Mouse (Mus musculus): ENCODE measurements around the gene Msl2.

DNA sequence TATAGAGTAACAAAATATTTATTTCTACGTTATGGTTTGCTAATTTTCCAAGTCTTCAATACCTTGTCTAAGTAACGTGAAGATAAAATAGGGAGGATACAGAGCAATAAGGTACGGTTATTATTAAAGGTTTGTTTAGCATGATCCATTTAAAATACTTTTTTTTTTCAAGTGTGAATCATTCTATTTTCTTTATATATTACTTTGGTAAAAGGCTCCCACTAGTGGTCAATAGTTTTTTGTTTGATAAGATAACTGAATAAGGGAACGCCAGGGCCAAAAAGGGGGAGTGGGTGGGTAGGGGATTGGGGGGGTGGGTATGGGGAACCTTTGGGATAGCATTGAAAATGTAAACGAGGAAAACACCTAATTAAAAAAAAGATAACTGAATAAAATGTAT lies 79.0 kb downstream of the Msl2 start:
- TF ChIP-seq MYOG (IDR thresholded peaks at IDR 0.05; ENCODE audit: control insufficient read depth in 1 of 3, insufficient read depth in 1 of 3, insufficient read length in 2 of 3, low read depth in 2 of 3), result no peak
- TF ChIP-seq POLR2A (IDR thresholded peaks at IDR 0.05; ENCODE audit: insufficient read length, low read depth), result no peak
- no peak for TF ChIP-seq POLR2AphosphoS2 (IDR thresholded peaks at IDR 0.05; ENCODE audit: insufficient read length, low read depth)
- TF ChIP-seq E2F4 (IDR thresholded peaks at IDR 0.05; ENCODE audit: insufficient read depth), result no peak
- TF ChIP-seq REST (IDR thresholded peaks at IDR 0.05; ENCODE audit: insufficient read depth, insufficient read length), result no peak
- TF ChIP-seq TCF3 (IDR thresholded peaks at IDR 0.05; ENCODE audit: insufficient read length, low read depth), result no peak

Data from myocyte (in vitro differentiated cells).